Mouse (Mus musculus) heart, adult 2 months (tissue): ENCODE results near the gene Ggt1. TPM values are rescaled to one million over a fixed set of nuclear protein-coding genes. Genes with fewer than 3 reads are reported as not detected.

Experiments
- DNase-seq, 2 experiments: peaks; one replicate each; pipeline ENCODE4 v3.0.0; 2021
- H3K27ac ChIP-seq: fragments of 200-600 bp; 2 replicates; pipeline ENCODE4 v1.8.1; 2022
- H3K27me3 ChIP-seq: fragments of 200-500 bp; 2 replicates; pipeline ENCODE4 v1.6.1; 2012; ENCODE audit warnings: mild to moderate bottlenecking, low read length, inconsistent platforms, mixed read lengths; ENCODE audit not compliant: control insufficient read depth, insufficient read depth
- H3K36me3 ChIP-seq: fragments of 200-500 bp; 2 replicates; pipeline ENCODE4 v1.6.1; 2012; ENCODE audit warnings: low read length, inconsistent platforms; ENCODE audit not compliant: control insufficient read depth, insufficient read depth
- H3K4me1 ChIP-seq: fragments of 200-500 bp; 2 replicates; pipeline ENCODE4 v1.6.1; 2011; ENCODE audit warnings: low read length; ENCODE audit not compliant: control insufficient read depth, insufficient read depth
- H3K4me3 ChIP-seq: fragments of 200-600 bp; 2 replicates; pipeline ENCODE4 v1.8.1; 2022
- H3K79me2 ChIP-seq: fragments of 200-500 bp; replicated peaks from 2 replicates; pipeline ENCODE4 v1.6.1; 2012; ENCODE audit warnings: mild to moderate bottlenecking, inconsistent platforms, low read length, moderate library complexity, mixed read lengths; ENCODE audit not compliant: control insufficient read depth, insufficient read depth
- H3K9ac ChIP-seq: fragments of 200-500 bp; 2 replicates; pipeline ENCODE4 v1.6.1; 2012; ENCODE audit warnings: low read depth, mild to moderate bottlenecking, control low read depth, inconsistent platforms, low read length, mixed read lengths
- CTCF ChIP-seq: fragments of 200-600 bp; IDR thresholded peaks from 2 replicates; pipeline ENCODE4 v1.8.1; 2022; ENCODE audit warnings: antibody characterized with exemption, mild to moderate bottlenecking, moderate library complexity
- EP300 ChIP-seq: fragments of 200-500 bp; IDR thresholded peaks from 2 replicates; pipeline ENCODE4 v1.6.1; 2011; ENCODE audit warnings: low read depth, low read length, control low read depth; ENCODE audit not compliant: insufficient read depth
- POLR2A ChIP-seq: fragments of 200-500 bp; IDR thresholded peaks from 2 replicates; pipeline ENCODE4 v1.6.1; 2011; ENCODE audit warnings: mild to moderate bottlenecking, low read depth, low read length, control low read depth; ENCODE audit not compliant: insufficient read depth
- WGBS: fragments of 180-500 bp; shearing (Covaris S2); methylation state at CpG from one replicate; pipeline ENCODE4 v1.1.7; 2018; 5-methylcytosine and 5-hydroxymethylcytosine counted together
- intact Hi-C: fragments of 180-260 bp; cut with DNase I; formaldehyde crosslinking; loops from one replicate; pipeline ENCODE4 v1.15.1; 2025
- long read RNA-seq: library from polyadenylated mRNA; stranded (forward); transcript quantifications from one replicate; pipeline ENCODE4 v2.0.0, GENCODE M21; 2021
- polyA plus RNA-seq: library from polyadenylated mRNA; depleted of rRNA; stranded (reverse); fragments of >200 nt; gene quantifications from 2 replicates; pipeline ENCODE4 v1.2.3, GENCODE M21; 2012; rRNA removed
- total RNA-seq, 2 experiments: library from RNA; stranded (reverse); gene quantifications; 2 replicates each; pipeline ENCODE4 v1.2.3; 2021

The Ggt1 gene
- total RNA-seq (under 1 TPM in 1 of 2 experiments, not detected in 1; 0.31 TPM), polyA plus RNA-seq (0.35 TPM in 1 of 2 replicates, not detected in the other)
- long read RNA-seq, partial matches to known transcripts, result 0 of 1 reads
- long read RNA-seq, other reads (novel, unspliced or antisense), result 1 of 1 reads

- no peak within 1 kb of the TSS for H3K27ac ChIP-seq
- peaks cover 3% of the 10 kb centered on the region; the same call in 1 of the 2 replicates for H3K27me3 ChIP-seq
- no peak for TF ChIP-seq CTCF
- TF ChIP-seq EP300, result no peak
- no peak for TF ChIP-seq POLR2A
- no peak within 1 kb of the TSS for H3K9ac ChIP-seq
- DNase-seq, result no peak
- 58% methylated on average over 10 of the region's 10 CpGs for WGBS
- no peaks in the 10 kb centered on the region for H3K36me3 ChIP-seq
- no peaks in the 10 kb centered on the region for H3K79me2 ChIP-seq
- intact Hi-C loops, result no loop called here
- H3K4me3 ChIP-seq, result no peak within 1 kb of the TSS; the same call in 1 of the 2 replicates
- peaks cover 4% of the 10 kb centered on the region for H3K4me1 ChIP-seq
These were observed at the start of gene Ggt1 for GRCm38 (mm10) chr10:75561071-75561654. Gene Ggt1 (plus strand): TSS chr10:75561604.

DNA sequence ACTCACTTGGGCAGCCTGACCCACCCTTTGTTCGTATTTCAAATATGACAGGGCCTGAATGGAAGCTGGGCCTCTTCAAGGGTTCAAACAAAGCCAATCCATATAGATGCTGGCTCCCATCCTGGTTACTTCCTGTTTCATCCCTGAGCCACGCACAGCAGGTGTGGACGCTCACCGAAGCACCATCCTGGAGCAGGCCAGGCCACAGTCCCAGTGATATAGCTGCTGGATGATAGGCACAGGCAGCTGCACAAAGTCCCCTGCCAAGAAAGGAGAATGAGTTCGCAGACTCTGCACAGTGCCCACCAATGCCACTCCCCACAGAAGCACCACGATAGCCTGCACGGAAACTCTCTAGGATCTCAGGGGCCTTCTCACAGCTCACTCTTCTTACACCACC is 49.5 kb upstream of the Ggt1 start:
- no peak overlapping the region for H3K27ac ChIP-seq
- 77% methylated on average over 7 of the region's 7 CpGs for WGBS

GRCm38 (mm10) chr10:75512796-75513195 is 48.6 kb upstream of the Ggt1 start:
- Histone ChIP-seq H3K4me3 (no peak overlapping the region), H3K36me3 (no peaks in the 10 kb centered on the region; the same call in 1 of the 2 replicates), H3K27ac (no peak overlapping the region), H3K27me3 (no peaks in the 10 kb centered on the region), H3K79me2 (no peaks in the 10 kb centered on the region), H3K4me1 (peaks cover 16% of the 10 kb centered on the region), H3K9ac (no peak overlapping the region)
- 89% methylated on average over 7 of the region's 7 CpGs for WGBS
- no peak for TF ChIP-seq CTCF
- TF ChIP-seq POLR2A, result no peak
- TF ChIP-seq EP300, result no peak
- DNase-seq, result no peak
- intact Hi-C loops, result no loop called here

More for the DNA sequence above, 49.5 kb upstream of the Ggt1 start:
- TF ChIP-seq POLR2A (no peak), EP300 (no peak), CTCF (no peak)
- Histone ChIP-seq H3K36me3 (no peaks in the 10 kb centered on the region; the same call in 1 of the 2 replicates), H3K27me3 (no peaks in the 10 kb centered on the region), H3K9ac (no peak overlapping the region), H3K79me2 (no peaks in the 10 kb centered on the region), H3K4me3 (no peak overlapping the region), H3K4me1 (peaks cover 16% of the 10 kb centered on the region)
- no peak for DNase-seq
- intact Hi-C loops, result no loop called here

- Histone ChIP-seq H3K27me3 (no peaks in the 10 kb centered on the region), H3K36me3 (peaks cover under 1% of the 10 kb centered on the region; the same call in 1 of the 2 replicates), H3K9ac (no peak overlapping the region), H3K79me2 (no peaks in the 10 kb centered on the region), H3K4me1 (peaks cover 17% of the 10 kb centered on the region), H3K4me3 (no peak overlapping the region), H3K27ac (no peak overlapping the region)
- DNase-seq, result no peak
- TF ChIP-seq POLR2A (no peak), EP300 (no peak), CTCF (no peak)
- 88% methylated on average over 8 of the region's 8 CpGs for WGBS
- intact Hi-C loops, result no loop called here
These were observed 47.9 kb upstream of the Ggt1 start for GRCm38 (mm10) chr10:75513306-75514067.

DNA sequence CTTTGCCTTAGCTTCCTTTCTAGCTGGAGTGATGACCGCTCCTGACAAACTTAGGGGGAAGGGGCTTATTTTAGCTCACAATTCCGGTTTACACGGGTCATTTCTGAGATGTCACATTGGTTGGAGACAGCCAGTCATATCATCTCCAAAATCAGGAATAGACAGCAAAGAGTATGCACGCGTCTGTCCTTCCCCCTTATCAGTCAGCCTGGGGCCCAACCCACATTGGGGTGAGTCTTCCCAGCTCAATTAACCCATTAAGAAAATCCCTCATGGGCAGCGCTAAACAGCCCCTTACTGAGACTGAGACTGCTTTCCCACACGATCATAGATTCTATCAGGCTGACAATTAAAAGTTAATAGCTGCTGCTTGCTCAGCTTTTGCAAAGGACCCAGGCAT is 47.0 kb upstream of the Ggt1 start:
- no peak for DNase-seq
- Histone ChIP-seq H3K9ac (no peak overlapping the region), H3K36me3 (peaks cover 4% of the 10 kb centered on the region; the same call in 1 of the 2 replicates), H3K4me3 (no peak overlapping the region), H3K4me1 (peaks cover 19% of the 10 kb centered on the region), H3K27me3 (no peaks in the 10 kb centered on the region), H3K79me2 (no peaks in the 10 kb centered on the region; the same call in 1 of the 2 replicates), H3K27ac (no peak overlapping the region)
- WGBS, result 50% methylated on average over 7 of the region's 7 CpGs
- intact Hi-C loops, result no loop called here
- TF ChIP-seq POLR2A, result no peak
- TF ChIP-seq CTCF, result no peak
